In the genomic region with DNA sequence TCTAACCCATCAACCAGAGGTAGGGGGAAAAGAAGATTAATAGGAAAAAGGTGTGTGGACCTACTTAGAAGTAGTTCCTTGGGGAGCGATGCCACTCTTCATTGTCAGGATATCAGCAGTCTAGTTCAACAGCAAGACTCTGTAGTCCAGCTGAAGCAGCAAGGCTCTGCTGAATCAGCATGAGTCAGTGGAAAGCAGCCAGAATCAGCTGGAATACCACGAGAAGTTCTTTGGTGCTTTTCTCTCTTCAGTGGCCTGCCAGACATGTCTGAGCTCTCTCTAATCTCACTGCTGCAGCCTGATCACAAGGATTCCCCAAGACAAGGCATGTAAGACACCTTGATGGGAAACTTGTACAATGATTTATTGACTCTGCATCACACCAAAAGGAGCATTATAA, we compare ENCODE assay signal across 17 mouse cellular contexts.
DNase-seq lines count a peak whose midpoint lies in the region.
"Had no signal": no experiment of that assay in that cellular context is flagged by ENCODE, and none has a peak within 500 bp of the region (broad histone marks: within the 10 kb centered on the region; RNA-seq: fewer than 3 reads in every experiment).

No protein-coding gene starts in this region.

- DNase-seq in 3134 (ENCODE audit: extremely low read depth, insufficient read length, low spot score) (peak; percentile 28), 3T3-L1 (ENCODE audit: low read depth, low spot score) (peak; percentile 79), ES-CJ7 (ENCODE audit: low read depth, low spot score) (peak; percentile 4), NIH3T3 (ENCODE audit: low read depth) (peak; percentile 49)
- DNase-seq in left cerebral cortex, postnatal 10 days (ENCODE audit: extremely low spot score in 1 of 2, low spot score in 2 of 2) = no peak
- DNase-seq in cerebellum, postnatal 14 days = no peak
- DNase-seq in spleen, adult 12 weeks (ENCODE audit: low spot score) = no peak
- DNase-seq in cerebellum, postnatal 25 days = no peak
- DNase-seq: adrenal gland, adult 2 months; adrenal gland, postnatal 14 days; cerebellum, adult 18-20 months; cerebellum, adult 9-10 months; gastrocnemius, postnatal 25 days; heart, adult 18-20 months; heart, postnatal 10 days; heart, postnatal 36 days; kidney, adult 18-20 months had no signal

- intact Hi-C loops in left cerebral cortex, postnatal 10 days (cut with DNase I) = no loop called here

Comparison
In these comparisons a context has a peak if more than half of its experiments do, and no peak if none do; other contexts are left out.
1. DNase-seq: peak in 3134 (single experiment), 3T3-L1 (single experiment), ES-CJ7 (single experiment) and NIH3T3 (single experiment); none in left cerebral cortex, postnatal 10 days (0 of 2), cerebellum, postnatal 14 days (0 of 2), spleen, adult 12 weeks (single experiment) and cerebellum, postnatal 25 days (0 of 2).